Mouse (Mus musculus) ES-Bruce4 (cell line): Measurements from ENCODE around the gene Greb1.

ENCODE experiments used
- EP300 ChIP-seq: IDR thresholded peaks from 2 replicates; pipeline ENCODE4 v1.6.1; 2011; ENCODE audit warnings: low read depth, low read length; ENCODE audit not compliant: insufficient read depth
- POLR2A ChIP-seq: IDR thresholded peaks from one replicate; pipeline ENCODE4 v1.8.1; 2011; ENCODE audit warnings: low read length; ENCODE audit not compliant: insufficient read depth

GRCm38 (mm10) chr12:16661459-16661858 is 139.2 kb downstream of the Greb1 start:
- TF ChIP-seq POLR2A: no peak
- TF ChIP-seq EP300: no peak
